Mouse (Mus musculus): ENCODE results near the gene Aif1.
A peak's percentile ranks its signal among the peaks of the same experiment; 100 is the strongest.

The Aif1 gene

DNA sequence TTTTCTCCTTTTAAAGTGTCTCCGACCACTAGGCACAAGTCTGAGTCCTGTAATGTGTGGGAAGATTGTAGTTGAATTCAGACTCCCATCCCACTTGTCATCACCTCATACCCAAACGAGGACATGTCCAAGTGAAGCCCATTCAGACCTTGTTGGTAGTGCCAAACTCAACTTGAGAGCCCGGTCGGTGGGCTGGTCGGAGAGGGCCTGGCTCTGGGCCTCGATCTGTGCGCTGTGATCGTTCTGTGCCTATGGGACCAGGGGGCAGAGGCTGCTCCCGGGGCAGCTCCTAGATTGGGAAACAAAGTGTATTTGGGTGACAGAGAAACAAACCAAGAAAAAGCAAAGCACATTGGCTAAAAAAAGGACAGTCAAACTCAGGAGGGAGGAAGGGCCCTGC lies 22.8 kb downstream of the Aif1 start:
- H3K36me3 ChIP-seq (ENCODE audit: control insufficient read depth, insufficient read depth, low read length, poor library complexity, severe bottlenecking), result peaks cover 44% of the 10 kb centered on the region
- no peak for DNase-seq (ENCODE audit: low read depth, low spot score)
- H3K27me3 ChIP-seq (ENCODE audit: control insufficient read depth, insufficient read depth, low read length, poor library complexity, severe bottlenecking), result no peaks in the 10 kb centered on the region

GRCm38 (mm10) chr17:35152121-35152520 lies 23.7 kb downstream of the Aif1 start:
- DNase-seq (ENCODE audit: low read depth, low spot score), result no peak
- no peaks in the 10 kb centered on the region for H3K27me3 ChIP-seq (ENCODE audit: control insufficient read depth, insufficient read depth, low read length, poor library complexity, severe bottlenecking)
- H3K36me3 ChIP-seq (ENCODE audit: control insufficient read depth, insufficient read depth, low read length, poor library complexity, severe bottlenecking), result peaks cover 38% of the 10 kb centered on the region

DNA sequence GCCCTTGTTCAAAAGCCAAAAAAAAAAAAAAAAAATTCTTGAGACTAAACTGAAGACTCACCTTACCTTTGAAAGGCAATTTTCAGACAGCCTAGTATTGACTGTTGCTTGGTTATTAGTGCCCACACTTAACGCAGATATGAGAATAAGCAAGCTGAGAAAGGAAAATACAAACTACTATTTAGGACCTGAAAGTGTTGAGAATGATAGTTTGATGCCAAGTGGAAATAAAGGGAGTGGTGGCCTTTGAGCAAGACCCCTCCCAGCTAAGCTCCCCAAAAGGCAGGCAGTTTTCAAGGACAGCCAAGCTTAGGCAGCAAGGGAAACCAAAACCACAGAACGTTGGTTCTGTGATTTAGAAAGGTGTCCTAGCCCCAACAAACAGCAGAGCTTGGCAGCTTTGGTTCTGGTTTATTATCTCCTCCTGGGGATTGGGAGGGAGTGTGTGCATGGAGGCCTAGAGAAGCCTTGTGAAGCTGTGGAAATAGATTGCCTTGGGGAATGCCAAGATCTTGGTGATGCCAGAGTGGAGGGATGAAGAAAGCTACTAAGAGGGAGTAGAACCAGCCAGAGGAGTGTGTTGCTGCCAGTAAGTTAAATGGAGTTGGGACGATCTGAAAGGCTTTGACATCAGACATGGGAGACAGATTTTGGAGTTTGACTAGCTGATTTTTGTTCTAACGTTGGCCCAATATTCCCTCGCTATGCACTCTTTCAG lies 27.8 kb downstream of the Aif1 start:
- no peak for DNase-seq (ENCODE audit: low read depth, low spot score)
- Histone ChIP-seq H3K27me3 (ENCODE audit: control insufficient read depth, insufficient read depth, low read length, poor library complexity, severe bottlenecking) (no peaks in the 10 kb centered on the region), H3K36me3 (ENCODE audit: control insufficient read depth, insufficient read depth, low read length, poor library complexity, severe bottlenecking) (peaks cover 38% of the 10 kb centered on the region)

DNA sequence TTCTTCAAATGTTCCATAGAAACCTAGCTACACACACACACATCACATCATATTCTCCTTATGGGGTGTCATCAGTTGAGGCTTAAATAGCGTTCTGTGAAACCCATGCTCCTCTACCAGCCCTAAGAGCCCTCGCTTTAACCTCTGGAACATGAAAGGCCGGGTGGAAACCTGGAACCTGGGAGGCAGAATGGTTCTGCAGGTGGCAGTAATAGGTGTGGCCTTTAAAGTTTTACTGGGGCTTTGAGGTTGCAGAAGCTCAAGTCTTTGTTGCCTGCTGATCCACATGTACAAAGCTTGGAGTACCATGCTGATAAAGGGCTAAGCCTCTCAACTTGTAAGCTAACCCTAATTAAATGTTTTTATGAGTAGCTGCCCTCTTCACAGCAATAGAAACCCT lies 28.5 kb downstream of the Aif1 start:
- Histone ChIP-seq H3K27me3 (ENCODE audit: control insufficient read depth, insufficient read depth, low read length, poor library complexity, severe bottlenecking) (no peaks in the 10 kb centered on the region), H3K36me3 (ENCODE audit: control insufficient read depth, insufficient read depth, low read length, poor library complexity, severe bottlenecking) (peaks cover 41% of the 10 kb centered on the region)
- DNase-seq (ENCODE audit: low read depth, low spot score), result no peak

- Histone ChIP-seq H3K27me3 (ENCODE audit: control insufficient read depth, insufficient read depth, low read length, poor library complexity, severe bottlenecking) (no peaks in the 10 kb centered on the region), H3K36me3 (ENCODE audit: control insufficient read depth, insufficient read depth, low read length, poor library complexity, severe bottlenecking) (peaks cover 49% of the 10 kb centered on the region)
- DNase-seq (ENCODE audit: low read depth, low spot score), result no peak
These were observed 29.7 kb downstream of the Aif1 start for GRCm38 (mm10) chr17:35146139-35146538.

- DNase-seq (ENCODE audit: low read depth, low spot score), result no peak
- H3K36me3 ChIP-seq (ENCODE audit: control insufficient read depth, insufficient read depth, low read length, poor library complexity, severe bottlenecking), result peaks cover 47% of the 10 kb centered on the region
- no peaks in the 10 kb centered on the region for H3K27me3 ChIP-seq (ENCODE audit: control insufficient read depth, insufficient read depth, low read length, poor library complexity, severe bottlenecking)
These were observed 33.9 kb downstream of the Aif1 start for GRCm38 (mm10) chr17:35141971-35142370.

DNA sequence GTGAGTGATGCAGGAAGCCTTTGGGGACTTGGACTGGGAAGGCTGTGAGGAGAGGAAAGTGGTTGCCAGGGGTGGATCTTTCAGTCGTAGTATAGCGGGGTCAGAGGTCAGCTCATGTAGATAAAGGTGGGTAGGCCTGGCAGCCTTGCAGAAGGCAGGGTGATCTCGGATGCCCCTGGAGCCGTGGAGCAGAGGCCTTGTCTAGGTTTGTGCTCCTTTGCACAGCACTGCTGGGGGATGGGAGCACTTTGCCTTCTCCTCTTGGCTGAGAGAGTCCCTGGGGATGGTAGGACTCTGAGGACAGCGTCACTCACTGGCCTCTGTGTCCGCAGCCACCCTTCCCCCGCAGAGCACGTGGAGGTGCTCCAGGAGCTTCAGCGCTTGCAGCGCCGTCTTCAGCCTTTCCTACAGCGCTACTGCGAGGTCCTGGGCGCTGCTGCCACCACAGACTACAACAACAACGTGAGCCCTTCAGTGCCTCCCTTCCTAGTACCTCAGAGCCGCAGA lies 35.3 kb downstream of the Aif1 start:
- H3K27me3 ChIP-seq (ENCODE audit: control insufficient read depth, insufficient read depth, low read length, poor library complexity, severe bottlenecking), result no peaks in the 10 kb centered on the region
- no peak for DNase-seq (ENCODE audit: low read depth, low spot score)
- peaks cover 43% of the 10 kb centered on the region for H3K36me3 ChIP-seq (ENCODE audit: control insufficient read depth, insufficient read depth, low read length, poor library complexity, severe bottlenecking)

DNA sequence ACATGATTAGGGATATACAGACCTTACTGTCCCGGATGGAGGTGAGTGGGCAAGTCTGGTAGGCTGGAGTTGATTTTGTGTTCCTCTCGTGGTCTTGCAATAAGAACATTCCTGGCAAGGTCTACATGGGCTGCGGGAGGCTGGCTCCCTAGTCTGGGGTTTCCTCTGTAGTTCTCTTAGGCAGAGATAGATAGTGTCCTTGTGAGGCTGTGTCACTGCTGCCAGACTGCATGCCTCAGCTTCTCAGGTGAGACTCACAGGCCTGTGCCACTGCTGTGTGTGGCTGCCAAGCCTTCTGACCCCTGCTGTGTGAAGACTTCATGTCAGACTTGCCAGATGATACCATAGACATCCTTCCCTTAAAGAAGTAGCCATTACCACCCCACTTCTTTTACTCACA lies 36.6 kb downstream of the Aif1 start:
- no peaks in the 10 kb centered on the region for H3K27me3 ChIP-seq (ENCODE audit: control insufficient read depth, insufficient read depth, low read length, poor library complexity, severe bottlenecking)
- H3K36me3 ChIP-seq (ENCODE audit: control insufficient read depth, insufficient read depth, low read length, poor library complexity, severe bottlenecking), result peaks cover 37% of the 10 kb centered on the region
- DNase-seq (ENCODE audit: low read depth, low spot score), result no peak

DNA sequence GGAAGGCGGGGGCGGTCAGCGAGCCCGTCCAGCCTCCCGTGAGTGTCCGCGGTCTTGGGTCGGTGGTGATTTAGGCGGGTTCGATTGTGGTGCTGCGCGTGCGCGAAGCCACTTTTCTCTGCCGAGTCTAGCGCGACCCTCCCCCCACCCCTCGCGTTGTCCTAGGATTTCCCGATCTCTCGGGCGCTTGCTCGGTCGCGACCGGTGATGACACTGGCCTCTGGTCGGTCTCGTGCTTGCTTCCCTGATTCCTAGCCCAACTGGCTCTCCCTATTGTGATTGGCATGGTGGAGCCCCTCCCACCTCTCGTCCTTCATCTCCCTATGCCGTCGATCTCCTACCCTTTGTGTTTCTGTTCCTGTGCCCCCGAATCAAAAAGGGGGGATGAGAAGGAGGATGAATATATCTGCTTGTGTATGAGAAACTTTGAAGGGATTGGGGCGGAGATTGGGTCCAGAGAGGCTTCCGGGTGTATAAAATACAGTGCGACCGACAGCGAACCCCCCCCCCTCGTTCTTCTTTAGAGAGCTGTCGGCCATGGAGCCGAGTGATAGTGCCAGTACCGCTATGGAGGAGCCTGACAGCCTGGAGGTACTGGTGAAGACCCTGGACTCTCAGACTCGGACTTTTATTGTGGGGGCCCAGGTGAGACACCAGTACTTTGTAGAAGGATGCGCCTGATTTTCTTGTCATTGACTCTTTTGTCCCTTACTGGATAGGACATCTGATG lies 40.1 kb downstream of the Aif1 start:
- H3K27me3 ChIP-seq (ENCODE audit: control insufficient read depth, insufficient read depth, low read length, poor library complexity, severe bottlenecking), result no peaks in the 10 kb centered on the region
- H3K36me3 ChIP-seq (ENCODE audit: control insufficient read depth, insufficient read depth, low read length, poor library complexity, severe bottlenecking), result peaks cover 10% of the 10 kb centered on the region
- no peak for DNase-seq (ENCODE audit: low read depth, low spot score)

DNA sequence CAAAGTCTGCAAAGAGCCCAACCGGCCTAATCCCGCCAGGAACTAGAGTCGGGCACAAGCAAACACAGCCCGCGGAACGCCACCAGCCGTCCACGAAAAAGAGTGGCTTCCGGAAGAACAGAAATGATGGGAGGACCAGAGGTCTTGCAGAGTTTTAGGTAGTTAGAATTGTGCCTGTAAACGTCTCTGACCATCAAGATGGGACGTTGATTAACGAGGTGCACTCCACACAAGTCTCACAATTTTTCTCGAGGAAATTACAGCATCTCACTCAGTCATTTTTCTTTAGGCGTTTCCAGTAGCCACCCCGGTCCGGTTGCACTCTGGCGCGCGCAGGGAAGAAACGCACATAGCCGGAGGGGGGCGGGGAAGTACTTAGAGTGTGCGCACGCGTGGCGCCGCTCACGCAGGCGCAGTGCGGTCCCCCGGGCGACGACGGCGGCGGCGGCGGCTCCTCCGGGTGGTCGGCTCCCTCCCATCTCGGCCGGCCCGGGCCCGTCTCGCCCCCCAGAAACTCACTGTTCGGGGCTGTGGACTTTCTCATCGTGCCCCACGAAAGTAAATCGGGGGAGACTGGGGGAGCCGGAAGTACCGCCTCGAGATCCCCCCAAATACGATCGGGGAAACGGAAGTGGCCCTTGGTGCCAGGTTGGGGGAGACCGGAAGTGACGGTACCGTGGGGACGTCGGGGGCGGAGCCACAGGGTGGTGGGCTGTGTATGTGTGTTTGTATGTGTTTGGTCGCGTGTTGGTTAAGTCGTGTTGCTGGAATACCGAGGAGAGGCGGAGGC lies 40.9 kb downstream of the Aif1 start, which contains the start of gene Bag6:
TSS of gene Bag6 (plus strand) at position 378 of the 790 bp plus-strand sequence.
- Histone ChIP-seq H3K27me3 (ENCODE audit: control insufficient read depth, insufficient read depth, low read length, poor library complexity, severe bottlenecking) (no peaks in the 10 kb centered on the region), H3K36me3 (ENCODE audit: control insufficient read depth, insufficient read depth, low read length, poor library complexity, severe bottlenecking) (peaks cover 5% of the 10 kb centered on the region)
- peak; percentile 97 for DNase-seq (ENCODE audit: low read depth, low spot score)

GRCm38 (mm10) chr17:35133517-35133916 lies 42.4 kb downstream of the Aif1 start:
- no peak for DNase-seq (ENCODE audit: low read depth, low spot score)
- Histone ChIP-seq H3K36me3 (ENCODE audit: control insufficient read depth, insufficient read depth, low read length, poor library complexity, severe bottlenecking) (peaks cover 2% of the 10 kb centered on the region; the same call in 1 of the 2 replicates), H3K27me3 (ENCODE audit: control insufficient read depth, insufficient read depth, low read length, poor library complexity, severe bottlenecking) (no peaks in the 10 kb centered on the region)

- H3K27me3 ChIP-seq (ENCODE audit: control insufficient read depth, insufficient read depth, low read length, poor library complexity, severe bottlenecking), result no peaks in the 10 kb centered on the region
- H3K36me3 ChIP-seq (ENCODE audit: control insufficient read depth, insufficient read depth, low read length, poor library complexity, severe bottlenecking), result no peaks in the 10 kb centered on the region
- no peak for DNase-seq (ENCODE audit: low read depth, low spot score)
These were observed 43.7 kb downstream of the Aif1 start for GRCm38 (mm10) chr17:35132174-35132560.

DNA sequence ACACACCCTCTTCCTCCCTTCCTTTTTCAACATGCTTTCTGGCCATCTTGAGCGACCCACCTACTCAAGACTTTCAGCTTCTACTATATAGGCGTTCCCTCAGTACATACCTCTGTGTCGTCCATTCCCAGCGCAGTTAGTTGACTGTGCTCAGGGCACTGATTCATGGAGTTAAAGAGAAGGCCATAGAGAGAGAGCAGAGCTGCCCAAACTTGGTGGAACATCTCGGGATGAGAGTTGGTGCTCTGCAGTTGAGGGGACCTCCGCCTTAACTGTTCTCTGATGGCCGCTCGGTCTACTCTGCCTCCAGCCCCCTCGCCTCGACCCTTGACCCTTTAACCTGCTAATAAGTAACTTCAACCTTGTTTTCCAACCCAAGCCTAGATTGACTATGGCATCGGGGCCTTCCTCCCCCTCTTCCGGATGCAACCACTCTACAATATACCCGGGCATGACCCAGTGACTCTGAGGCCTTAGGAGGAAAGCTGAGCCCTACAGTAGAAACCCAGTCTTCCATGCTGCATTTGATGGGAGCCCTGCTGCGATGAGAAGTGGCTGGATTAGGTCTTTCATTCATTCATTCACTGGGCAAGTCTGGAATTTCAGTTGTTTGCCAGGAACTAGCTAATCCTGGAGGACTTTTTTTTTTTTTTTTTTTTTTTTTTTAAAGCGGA lies 44.2 kb downstream of the Aif1 start, which contains the start of gene Apom:
TSS of gene Apom (minus strand) at position 551 of the 674 bp plus-strand sequence.
- H3K36me3 ChIP-seq (ENCODE audit: control insufficient read depth, insufficient read depth, low read length, poor library complexity, severe bottlenecking), result no peaks in the 10 kb centered on the region
- no peak for DNase-seq (ENCODE audit: low read depth, low spot score)
- H3K27me3 ChIP-seq (ENCODE audit: control insufficient read depth, insufficient read depth, low read length, poor library complexity, severe bottlenecking), result no peaks in the 10 kb centered on the region

DNA sequence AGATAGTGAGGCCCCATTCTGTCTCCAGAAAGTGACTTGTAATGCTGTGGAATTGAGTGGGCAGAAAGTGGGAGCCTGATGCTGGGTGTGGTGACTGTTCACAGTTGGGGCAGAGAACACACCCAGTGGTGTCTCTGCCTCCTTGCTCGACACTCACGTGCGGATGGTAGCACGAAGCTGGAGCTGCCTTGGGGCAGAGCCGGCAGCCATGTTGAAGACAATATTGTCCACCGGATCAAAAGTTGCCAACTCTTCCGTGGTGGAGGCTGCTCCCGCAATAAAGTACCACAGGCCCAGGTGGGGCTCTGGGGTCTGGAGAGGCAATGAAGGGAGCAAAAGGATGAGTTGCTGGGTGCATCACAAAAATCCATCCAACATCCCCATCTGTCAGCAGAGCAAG lies 44.8 kb downstream of the Aif1 start:
- no peaks in the 10 kb centered on the region for H3K27me3 ChIP-seq (ENCODE audit: control insufficient read depth, insufficient read depth, low read length, poor library complexity, severe bottlenecking)
- no peak for DNase-seq (ENCODE audit: low read depth, low spot score)
- H3K36me3 ChIP-seq (ENCODE audit: control insufficient read depth, insufficient read depth, low read length, poor library complexity, severe bottlenecking), result no peaks in the 10 kb centered on the region
